Mouse (Mus musculus): Measurements from ENCODE around the gene Tac1.
"Not testable (repeated sequence)": the region's sequence is repeated elsewhere in the genome, so short reads cannot be mapped to it uniquely, and the experiment has no call there.

Gene Tac1

GRCm38 (mm10) chr6:7554829-7555391, at the start of gene Tac1:
Gene Tac1, plus strand, starts transcription at chr6:7554879.
- in situ Hi-C loops (cut with MseI, MboI), result no loop called here

DNA sequence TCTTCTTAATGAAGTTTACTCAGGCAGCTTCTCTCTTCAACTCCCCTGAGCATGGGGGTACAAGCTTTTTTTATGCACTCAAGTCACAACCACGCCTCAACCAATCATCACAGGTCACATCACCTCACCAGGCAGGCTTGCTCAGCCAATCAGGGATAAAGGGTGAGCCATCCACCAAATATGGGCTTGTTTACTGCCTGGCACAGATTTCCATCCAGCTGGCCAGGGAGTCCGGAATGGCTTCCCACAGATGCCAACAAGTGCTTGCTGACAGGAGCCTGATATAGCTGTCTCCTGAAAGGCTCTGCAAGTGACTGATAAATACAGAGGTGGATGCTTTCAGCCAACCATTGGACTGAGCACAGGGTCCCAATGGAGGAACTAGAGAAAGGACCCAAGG, 11.2 kb upstream of the Tac1 start:
- in situ Hi-C loops (cut with MseI, MboI), result not testable (repeated sequence)

DNA sequence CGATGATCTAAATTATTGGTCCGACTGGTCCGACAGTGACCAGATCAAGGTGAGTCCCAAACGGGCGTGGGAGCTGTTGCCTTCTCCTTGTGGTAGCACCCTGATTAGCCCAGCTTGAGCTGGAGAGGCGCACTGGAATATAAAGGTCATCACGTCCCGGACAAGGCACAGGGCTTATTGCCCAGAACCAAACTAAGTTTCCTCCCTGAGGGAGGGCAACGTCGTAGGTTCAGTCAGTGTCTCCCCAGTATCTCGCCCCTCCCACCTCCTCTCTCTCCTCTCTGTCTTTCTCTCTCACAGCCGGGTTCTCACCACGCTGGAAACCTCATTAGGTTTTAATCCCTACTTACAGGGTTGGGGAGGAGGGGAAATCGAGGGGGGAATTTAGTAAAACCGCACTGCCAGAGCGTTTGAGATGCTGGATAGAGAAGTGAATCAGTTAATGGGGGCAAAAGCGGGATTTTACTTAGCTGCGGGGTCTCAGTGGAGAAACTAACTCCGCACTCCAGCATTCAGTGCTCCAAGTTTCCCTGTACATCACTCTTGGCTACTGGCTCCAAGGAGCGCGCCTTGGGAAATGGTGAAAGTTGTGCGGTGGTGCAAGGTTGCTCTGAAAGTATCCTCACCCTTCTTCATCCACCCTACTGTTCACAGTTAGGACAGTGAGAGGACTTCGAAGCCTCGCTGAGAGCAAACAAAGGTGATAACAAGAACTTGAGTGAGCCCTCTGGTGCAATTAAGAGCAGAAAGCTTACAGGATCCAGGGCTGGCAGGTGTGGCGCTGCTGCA, 1.2 kb downstream of the Tac1 start:
- in situ Hi-C loops (cut with MseI, MboI), result no loop called here

- in situ Hi-C loops (cut with MseI, MboI), result no loop called here
Observed at GRCm38 (mm10) chr6:7558164-7558563, 3.5 kb downstream of the Tac1 start.

- in situ Hi-C loops (cut with MseI, MboI), result no loop called here
Observed at GRCm38 (mm10) chr6:7562524-7562923, 7.8 kb downstream of the Tac1 start.

DNA sequence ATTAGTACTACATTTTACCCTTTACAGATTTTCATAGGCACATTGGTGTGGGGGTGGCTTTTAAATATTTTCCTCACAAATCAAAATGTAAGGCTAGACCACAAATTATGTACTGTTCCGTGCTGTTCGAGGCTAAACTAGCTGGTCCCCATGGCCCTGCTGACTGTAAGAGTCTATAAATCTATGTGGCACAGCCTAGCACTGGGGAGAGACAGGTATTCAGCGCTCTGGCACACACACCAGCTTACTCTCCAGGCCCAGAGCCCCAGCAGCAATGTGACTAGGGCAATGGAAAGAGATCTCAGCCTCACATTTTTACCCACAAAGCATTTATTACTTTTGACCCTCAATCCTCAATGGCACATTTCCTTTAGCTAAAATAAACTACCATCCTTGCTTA, 9.9 kb downstream of the Tac1 start:
- in situ Hi-C loops (cut with MseI, MboI), result no loop called here

- in situ Hi-C loops (cut with MseI, MboI), result no loop called here
Observed at GRCm38 (mm10) chr6:7571144-7571543, 16.5 kb downstream of the Tac1 start.

DNA sequence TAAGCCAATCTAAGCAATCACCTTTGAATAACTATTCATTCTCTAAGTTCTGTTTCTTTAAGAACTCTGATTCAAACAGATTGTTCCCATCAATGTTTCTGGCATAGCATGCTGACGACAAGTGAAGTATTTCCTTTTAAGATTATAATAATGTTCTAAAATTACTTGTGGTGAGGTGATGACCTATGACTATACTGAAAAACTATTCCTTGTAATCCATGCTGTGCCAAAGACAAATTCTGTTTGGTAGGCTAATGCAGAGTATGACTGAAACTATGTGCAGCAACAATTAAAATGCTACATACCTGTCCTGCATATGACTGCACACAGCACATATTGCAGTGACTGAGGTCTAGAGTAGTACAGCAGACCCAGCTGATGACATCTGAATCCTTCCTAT, 23.4 kb downstream of the Tac1 start:
- in situ Hi-C loops (cut with MseI, MboI), result no loop called here

- in situ Hi-C loops (cut with MseI, MboI), result no loop called here
Observed at GRCm38 (mm10) chr6:7594445-7594844, 39.8 kb downstream of the Tac1 start.

DNA sequence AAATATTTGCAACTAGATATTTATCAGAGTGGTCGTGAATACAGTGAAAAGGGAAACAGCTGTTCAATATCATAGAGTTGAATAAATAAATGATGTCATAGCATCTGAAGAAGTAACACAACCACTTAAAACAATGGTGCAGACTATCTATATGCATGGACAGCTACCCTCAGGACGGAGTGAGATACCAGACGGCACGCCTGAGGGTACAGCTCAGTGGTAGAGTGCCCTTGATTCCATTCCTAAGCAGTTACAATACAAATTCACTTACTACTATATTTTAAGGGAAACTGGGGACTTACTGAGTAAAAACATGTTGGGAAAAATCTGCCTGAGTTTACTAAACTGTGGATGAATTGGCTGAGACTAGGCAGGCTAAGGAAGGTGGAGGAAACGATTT, 43.7 kb downstream of the Tac1 start:
- in situ Hi-C loops (cut with MseI, MboI), result no loop called here

- in situ Hi-C loops (cut with MseI, MboI), result no loop called here
Observed at GRCm38 (mm10) chr6:7600228-7600627, 45.5 kb downstream of the Tac1 start.

DNA sequence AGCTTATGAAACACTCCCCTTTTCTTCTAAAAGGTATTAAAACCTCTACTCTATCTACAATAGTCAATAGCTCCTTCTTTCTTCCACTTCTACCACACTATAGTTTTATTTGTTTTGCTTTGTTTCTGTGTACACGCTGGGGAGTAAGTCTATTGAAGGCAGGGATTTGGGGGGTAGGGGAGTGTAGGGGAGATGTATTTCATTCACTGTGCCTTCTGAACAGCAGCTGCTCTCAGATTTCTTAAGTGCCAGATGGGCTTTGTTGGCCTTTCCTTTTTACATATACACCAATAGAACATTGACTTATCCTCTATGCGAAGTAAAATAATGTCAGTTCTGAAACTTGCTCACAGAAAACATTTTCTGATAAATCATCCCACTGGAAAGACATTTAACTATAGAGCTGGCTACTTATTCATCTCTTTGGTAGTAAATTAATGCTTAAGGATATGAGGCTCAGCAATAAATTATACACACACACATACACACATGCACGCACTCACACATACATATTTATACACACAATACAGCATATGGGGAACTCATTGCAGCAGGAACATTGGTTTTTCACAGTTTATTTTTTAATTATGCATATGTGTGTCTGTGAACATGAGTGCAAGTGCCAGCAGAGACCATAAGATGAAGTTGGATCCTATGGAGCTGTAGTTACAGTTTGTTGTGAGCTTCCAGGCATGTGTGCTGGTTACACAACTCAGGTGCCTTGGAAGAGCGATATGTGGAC, 46.8 kb downstream of the Tac1 start:
- in situ Hi-C loops (cut with MseI, MboI), result no loop called here

DNA sequence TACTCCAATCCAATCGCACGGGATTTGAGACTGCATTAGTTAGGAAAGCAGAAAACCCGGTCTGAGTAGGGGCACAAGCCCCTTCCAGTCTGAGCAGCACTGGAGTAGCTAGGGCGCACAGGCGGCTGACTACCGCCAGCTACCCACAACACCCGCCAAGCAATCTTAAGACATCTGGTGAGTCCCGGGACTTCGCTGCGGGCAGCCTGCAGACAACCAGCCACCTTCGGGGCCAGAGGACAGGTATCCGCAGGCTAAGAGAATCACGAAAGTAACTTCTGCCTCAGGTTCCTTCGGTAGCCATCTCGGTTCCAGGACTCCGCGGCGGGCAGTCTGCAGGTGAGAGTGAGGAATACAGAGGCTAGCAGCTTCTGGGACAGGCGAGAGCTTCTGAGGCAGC, 59.0 kb downstream of the Tac1 start:
- in situ Hi-C loops (cut with MseI, MboI), result not testable (repeated sequence)
